Mouse (Mus musculus) cerebellum, adult 8-10 months (tissue): ENCODE data around the gene Bmp6.

Source experiments
- DNase-seq: peaks from one replicate; pipeline ENCODE4 v3.0.0; 2022

Bmp6 gene

DNA sequence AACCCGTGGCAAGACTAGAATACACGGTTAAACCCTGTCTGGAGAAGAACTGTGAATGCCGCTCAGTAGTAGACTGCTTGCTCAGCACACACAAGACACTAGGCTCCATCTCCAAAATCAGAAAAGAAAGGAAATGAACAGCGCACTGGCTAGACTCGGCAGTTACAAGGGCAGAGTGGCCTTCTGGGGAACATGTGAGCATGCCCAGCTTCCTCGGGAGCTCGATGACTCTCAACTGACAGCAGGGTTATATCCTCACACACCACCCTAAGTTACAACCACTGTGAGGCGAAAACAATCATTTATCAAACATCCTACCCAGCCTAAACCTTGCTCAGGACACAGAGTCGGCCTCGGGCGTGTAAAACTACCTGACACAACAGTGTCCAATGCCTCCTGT is 175.4 kb downstream of the Bmp6 start:
- no peak for DNase-seq

DNA sequence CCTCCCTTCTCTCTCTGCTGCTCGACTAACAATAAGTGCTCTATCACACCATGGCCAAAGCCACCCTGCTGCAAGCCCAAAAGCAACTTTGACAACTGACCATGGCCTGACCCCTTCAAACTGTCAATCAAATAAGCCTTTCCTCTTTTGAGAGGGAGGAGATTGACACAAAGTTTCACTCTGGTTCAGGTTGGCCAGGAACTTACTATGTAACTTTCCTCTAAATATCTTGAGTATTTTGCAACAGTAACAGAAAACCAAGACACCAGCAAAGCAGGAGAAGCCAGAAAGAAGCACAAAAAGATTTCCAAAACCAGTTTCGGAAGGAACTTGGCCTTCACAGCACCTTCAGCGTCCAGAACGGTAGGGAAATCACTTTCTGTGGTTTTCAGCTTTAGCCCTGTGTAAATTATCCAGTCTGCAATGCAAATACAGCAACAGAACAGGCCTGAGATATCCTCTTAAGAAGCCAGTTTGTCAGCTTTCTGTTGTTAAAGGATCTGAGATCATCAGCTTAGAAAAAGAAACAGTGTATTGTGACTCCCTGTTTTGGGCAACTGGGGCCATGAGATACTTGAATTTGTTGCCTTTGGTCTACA is 177.2 kb downstream of the Bmp6 start:
- DNase-seq: no peak

DNA sequence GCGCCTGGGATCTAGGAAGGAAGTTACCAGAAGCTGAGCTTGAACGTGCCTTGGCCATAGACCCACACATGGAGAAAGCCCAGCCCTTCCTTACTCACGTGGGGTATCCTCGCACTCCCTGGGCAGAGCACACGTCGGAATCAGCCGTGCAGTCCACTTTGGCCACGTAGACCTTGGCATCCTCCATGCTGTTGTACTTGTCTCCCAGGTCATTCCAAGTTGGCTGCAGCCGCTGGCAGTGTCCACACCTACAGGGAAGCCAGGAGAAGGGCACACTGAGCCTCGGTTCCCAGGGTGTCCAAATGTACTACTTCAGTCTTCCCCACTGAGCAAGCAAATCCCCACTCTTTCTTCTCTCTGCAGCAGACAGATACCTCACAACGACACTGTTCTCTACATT is 178.3 kb downstream of the Bmp6 start:
- DNase-seq: no peak

DNA sequence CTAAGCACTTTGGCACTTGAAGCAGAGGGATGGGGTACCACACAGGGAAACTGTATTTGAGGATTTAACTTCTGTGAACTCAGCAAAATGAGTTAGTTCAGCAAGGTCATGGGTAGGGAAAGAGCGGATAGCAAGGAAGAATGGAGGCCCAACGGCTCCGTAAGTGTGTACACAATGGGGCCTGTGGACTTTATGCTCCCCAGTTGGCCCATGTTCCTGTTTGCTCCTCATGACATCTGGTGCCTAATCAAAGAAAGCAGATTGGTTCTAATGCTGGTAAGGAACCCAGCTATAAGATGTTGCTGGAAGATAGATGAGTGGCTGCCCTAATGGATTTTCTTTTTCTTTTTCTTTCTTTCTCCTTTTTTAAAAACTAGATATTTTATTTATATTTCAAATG is 180.4 kb downstream of the Bmp6 start:
- DNase-seq: no peak

DNA sequence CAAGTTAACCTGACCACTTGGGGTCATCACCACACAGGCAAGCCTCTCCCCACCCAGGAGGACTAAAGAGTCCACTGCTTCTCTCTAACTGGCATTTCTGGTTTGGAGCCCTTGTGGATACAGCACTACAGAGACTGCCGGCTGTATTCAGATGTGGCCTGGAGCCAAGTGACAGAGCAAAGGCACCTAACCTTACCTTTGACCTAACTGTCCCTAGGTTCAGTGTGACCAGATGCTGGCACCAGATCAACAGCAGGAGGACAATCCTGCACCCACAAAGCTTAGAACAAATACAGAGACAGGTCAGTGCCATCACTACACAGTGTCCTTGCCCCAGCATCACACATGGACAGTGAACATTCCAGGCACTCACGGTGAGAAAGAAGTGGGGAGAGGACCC is 181.2 kb downstream of the Bmp6 start:
- DNase-seq: no peak

DNA sequence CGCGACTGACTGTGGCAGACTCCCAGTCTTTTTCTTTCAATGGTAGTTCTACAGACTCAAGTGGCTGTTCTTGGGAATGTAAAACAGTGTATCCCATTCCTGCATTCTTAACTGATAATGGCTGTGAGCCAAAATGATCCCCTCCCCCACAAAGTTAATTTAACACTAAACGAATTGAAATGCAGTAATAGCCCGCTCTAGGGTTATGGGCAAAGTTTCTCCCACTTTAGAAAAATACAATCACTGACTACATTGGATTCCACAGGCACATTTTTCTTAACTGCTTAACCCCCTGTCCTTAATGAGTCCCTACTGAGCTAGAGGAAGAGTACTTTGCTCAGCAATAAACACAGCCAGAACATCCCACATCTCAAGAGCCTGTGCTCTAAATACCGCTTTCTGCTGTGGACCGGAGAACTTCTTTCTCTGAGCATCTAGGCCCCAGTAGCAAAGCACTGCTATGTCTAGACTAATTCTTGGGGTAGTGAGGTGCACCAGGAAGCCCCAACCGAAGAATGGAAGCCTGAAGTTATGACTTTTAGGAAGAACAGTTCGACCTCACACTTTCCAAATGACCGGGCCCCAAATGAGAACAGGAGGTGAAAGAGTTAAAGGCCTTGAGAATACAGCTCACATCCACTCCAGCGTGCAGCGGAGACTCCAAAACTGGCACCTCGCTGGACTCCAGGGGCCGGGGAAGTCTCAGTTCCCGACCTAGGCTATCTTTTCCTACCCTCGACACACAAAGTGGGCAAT is 182.3 kb downstream of the Bmp6 start:
- DNase-seq: no peak

DNA sequence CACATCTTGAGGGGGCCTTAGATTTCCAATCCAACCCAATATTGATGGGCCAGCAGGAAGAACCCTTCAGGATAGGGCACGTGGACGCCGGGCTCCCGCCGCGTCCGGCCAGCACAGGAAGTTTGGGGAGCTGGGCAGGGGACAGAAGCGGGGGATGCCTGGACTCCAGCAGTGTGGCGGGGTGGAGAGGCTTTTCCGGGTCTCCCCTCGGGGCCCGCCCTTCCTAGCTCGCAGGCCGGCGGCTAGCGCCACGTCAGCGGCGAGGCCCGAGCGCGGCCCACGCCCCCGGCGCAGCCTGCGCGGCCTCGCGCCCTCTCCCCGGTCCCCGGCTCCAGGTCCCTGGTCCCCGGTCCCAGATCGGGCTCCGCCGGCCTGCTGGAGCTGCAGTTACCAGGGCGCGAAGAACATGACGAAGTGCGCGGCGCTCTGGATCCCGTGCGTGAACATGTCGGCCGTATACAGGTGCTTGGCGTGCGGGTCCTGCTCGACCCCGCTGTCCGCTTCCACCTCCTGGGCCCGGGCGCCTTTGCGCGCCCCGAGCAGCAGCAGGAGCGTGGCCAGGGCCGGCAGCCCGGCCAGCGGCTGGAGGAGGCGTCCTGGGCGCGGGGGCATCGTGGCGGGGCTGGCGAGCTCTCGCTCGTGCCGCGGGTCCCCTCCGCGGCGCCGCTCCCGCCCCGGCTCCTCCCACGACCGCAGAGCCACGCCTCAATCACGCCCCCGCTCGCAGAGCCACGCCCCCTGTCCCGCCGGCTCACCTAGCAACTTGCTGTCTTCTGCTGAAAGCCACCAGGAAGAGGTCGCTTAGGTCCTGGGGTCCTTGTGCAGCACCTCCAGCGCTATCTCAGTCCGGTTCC is 183.1 kb downstream of the Bmp6 start:
- peak; percentile 84 for DNase-seq

DNA sequence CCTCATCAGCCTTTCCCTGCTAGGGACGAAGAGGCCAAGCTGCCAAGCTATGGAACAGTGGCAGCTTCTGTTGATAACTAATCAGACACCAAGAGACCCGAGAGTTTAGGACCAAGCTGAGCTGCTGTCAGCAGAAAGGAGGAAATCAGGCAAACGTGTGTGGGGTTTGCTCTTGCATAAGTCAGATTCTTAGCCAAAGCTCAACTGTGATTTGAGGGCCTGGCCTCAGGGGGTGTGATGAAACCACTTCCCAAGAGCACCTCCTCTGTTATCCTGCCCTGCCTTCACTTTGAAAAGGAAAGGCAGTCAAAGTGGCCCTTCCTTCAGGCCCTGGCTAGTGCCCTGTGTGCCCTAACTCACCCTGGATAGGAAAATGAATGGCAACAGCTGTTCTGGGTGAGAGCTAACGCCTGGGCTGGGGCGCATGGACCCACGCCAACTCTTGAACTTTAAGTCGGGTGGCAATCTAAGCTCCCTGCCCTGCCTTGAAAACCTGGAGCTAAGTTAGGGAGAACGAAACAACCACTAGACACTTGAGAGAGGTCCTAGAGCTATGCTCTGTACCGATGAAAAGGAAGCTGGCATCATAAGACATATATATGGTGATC is 183.9 kb downstream of the Bmp6 start, which contains the start of gene Txndc5:
TSS of gene Txndc5 (minus strand) at position 138 of the 608 bp plus-strand sequence.
- DNase-seq: peak; percentile 11

DNA sequence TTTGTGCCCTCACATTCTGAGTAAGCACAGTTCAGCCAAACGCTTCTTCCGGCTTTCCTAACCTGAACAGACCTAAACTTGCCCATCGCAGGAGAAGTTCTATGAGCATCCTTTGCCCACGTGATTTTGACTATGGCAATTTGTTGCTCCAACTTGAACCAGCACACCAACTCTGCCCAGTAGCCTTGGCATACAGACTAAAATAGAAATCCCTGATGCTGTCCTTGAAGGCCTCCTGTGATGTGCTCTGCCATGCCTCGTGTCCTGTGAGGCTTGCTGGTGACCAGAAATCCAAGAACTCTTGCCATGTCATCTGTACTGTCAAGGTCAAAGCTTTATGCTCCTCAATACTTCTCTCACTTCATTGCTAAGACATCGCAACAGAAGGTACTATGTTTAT is 184.7 kb downstream of the Bmp6 start:
- no peak for DNase-seq

DNA sequence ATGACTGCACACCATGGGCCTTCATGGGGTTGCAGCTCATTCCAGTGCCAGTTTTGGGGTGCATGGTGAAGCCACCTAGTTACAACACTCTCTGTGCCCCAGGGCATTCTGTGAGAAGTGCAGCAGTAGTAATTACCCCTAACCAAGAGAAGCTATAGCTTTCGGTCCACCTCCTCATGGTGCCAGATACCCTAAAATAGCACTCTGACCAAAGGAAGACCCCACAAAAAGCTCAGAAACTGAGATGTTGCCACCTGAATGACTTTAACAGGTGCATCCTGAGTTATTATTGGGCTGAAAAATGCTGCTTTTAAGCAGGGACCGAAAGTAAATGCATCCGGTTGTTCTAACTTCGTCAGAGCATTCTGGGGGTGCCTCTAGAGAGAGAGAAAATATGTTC is 186.6 kb downstream of the Bmp6 start:
- DNase-seq: no peak

DNA sequence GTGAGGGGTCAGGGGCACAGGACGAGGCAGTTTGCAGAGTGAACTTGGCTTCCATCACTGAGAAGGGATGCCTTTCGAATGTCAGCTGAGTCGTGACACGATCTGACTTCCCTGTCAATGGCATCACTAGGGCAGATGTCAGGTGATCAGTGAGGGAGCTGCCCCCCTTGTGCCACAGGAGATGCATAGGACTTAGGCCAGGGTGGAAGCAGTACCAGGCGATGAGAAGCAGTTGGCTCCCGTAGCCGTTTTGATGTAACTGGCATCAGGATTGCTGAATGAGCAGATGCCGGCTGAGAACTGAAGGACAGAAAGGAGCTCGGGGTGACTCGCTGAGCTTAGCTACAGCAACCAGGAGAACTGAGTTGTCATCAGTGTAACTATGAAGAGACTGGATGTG is 188.6 kb downstream of the Bmp6 start:
- DNase-seq: no peak

DNA sequence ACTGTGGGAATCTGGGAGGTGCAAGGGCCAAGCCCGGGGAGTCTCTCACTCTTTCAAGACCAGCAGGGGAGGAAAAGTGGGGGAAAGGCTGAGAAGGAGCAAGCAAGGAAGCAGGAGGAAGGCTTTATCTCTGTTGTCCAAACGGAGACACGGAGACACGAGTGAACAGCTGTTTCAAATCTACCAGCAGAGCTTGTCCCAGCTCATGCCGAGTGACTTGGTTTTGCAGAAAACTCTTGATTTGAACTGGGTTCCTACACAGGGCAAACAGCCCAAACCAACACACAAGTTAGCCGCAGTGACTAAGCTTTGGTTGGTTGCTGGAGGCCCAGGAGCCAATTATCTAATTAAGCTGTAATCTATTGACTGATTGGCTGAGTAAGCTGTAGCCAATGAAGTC is 189.1 kb downstream of the Bmp6 start:
- DNase-seq: no peak

DNA sequence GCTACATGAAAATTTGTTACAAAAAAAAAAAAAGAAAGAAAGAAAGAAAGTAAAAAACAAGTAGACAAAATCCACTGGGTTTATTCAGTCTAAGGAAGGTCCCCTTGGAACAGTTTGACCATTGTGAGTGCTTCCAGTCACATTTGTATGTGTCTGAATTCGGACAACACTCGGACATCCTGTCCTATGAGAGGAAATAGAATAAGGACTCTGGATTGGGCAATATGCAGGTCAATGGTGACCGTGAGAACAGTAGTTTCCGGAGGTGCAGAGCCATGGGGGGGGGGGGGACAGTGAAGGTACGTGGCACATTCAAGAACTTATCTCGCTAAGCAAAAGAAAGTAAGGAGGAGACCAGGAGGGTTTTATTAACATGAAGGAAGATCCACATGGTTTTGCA is 189.8 kb downstream of the Bmp6 start:
- no peak for DNase-seq

DNA sequence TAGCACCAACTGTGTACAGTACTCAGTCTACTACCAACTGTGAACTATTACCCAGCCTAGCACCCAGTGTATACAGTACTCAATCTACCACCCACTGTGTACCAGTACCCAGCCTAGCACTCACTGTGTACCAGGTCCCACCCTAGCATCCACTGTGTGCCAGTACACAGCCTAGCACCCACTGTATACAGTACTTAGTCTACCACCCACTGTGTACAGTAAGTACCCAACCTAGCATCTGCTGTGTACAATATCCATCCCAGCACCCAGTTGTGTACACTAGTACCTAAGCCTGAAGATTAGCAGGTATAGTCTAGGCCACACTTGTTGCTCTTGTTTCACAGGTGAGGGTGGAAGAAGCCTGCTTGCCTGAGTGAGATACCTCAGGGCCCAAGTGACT is 192.6 kb downstream of the Bmp6 start:
- no peak for DNase-seq

DNA sequence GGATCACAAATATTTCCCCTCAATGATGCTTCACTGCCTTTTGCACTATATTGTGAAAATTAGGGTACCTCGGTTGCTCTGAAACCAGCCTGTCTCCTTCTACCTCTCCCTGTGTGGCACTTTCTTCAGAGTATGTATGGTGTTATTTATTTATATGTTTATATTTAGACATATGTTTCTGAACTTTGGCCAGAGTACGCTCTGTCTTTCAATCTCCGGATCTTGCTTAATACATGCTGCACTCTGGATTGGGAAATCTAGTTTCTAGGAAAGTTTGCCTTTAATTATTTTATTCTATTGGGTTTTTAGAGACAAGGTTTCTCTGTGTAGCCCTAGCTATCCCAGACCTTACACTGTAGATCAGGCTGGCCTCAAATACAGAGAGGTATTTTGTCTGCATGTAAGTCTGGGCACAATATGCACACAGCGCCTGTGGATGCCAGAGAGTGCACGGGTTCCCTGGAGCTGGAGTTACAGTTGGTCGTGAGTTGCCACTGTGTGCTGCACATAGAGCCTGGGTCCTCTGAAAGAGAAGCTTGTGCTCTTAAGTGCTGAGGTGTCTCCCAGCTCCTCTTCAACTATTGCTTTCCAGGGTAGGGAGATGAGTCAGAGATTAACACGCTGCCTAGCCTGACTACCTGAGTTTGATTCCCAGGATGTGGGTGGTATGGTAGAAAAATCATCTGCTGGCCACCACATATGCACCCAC is 194.4 kb downstream of the Bmp6 start:
- no peak for DNase-seq

DNA sequence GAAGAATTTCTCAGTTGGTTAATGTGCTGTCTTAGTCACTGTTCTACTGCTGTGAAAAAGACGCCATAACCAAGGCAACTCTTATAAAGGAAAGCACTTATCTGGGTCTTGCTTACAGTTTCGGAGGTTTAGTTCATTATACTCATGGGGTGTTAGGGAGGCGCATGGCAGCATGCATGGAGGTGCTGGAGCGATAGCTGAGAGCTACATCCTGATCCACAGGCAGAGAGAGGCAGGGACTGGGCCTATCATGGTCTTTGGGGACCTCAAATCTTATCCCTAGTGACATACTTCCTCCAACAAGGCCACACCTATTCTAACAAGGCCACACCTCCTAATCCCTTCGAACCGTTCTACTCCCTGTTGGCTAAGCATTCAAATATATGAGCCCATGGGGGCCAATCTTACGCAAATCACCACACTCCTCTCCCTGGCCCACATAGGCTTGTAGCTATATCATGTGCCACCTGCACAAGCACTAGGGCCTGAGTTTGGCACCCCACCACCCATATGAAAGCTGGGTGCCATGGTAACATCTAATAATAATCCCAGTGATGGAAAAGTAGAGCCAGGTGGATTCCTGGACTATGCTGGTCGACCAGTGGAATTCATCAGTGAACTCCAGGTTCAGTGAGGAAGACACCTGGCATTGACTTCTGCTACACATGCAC is 198.7 kb downstream of the Bmp6 start:
- DNase-seq: no peak

DNA sequence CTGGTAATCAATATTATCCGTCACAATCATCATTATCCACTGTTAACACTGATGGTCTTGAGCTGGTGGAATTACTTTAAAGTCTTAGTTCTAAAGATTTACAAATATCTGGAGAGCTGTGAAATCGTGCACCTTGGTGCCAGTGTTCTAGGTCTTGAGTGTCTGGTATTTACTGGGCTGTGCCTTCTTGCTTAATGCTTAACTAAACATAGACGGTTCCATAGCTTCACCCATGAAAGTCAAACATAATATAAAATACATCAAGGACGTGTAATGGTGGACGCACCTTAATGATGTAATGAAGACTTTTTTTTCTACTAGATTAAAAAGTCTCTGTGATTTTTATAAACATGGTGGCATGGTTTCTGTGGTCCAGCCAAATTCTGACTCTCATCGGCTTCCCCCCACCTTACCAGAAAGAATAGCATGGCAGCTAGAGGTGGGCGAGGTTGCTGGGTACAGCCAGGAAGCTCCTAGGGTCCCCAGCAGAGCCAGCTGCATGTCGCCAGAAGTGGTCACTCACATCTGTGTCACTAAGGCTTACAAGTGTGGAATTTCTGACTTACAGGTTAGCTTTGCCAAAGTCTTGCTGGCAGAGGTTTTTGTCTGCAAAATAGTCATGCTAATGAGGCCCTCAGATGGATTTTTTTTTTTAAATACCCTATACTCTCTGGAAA is 200.0 kb downstream of the Bmp6 start:
- DNase-seq: no peak

DNA sequence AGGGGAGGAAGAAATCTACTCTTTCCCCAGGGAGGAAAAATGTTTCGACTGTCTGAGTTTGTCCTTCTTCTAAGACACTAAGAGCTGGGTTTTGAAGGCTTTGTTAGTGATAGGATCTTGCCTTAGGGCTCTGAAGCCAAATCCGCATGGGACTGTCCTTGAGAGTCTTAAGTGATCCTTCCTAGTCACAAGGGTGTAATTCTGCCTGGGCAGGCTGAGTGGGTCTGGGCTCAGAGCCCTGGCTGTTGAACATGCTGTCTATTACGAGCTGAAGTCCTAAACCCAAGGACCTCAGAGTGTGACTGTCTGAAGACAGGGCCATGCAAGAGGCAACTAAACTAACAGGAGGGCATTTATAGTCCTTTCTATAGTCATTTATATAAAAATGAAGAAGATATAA is 200.6 kb downstream of the Bmp6 start:
- DNase-seq: no peak

DNA sequence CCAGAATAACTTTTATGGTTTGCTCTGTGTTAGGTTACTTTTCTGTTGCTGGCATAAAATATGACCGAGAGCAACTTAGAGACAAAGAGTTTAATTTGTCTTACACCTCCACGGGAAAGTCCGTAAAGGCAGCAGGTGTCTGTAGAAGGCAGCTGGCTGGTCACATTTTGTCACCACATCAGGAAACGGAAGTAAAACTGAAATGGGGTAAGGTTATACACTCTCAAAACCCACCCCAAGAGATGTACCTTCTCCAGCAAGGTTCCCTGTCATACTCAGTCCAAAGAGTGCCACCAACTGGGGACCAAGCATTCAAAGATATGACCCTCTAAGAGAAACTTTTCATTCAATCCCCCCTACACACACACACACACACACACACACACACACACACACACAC is 201.8 kb downstream of the Bmp6 start:
- no peak for DNase-seq

DNA sequence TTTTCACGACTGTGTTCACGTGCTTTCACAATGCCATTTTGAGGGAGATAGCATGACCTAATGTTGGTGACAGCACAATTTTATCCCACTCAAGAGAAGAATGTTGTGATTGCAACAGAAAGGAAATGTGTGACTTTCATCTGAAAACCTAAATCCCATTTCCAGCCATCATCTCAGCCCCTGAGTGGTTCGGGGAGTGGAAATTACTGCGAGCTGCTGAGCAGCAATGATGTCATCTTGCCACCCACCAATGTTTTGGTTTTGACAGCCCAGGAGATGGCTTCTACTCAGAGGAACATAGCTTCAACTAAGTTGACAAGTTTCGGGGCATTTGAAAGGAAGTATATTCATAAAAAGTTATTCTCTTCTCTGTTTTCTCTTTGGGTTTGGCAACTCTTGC is 202.8 kb downstream of the Bmp6 start:
- DNase-seq: no peak

DNA sequence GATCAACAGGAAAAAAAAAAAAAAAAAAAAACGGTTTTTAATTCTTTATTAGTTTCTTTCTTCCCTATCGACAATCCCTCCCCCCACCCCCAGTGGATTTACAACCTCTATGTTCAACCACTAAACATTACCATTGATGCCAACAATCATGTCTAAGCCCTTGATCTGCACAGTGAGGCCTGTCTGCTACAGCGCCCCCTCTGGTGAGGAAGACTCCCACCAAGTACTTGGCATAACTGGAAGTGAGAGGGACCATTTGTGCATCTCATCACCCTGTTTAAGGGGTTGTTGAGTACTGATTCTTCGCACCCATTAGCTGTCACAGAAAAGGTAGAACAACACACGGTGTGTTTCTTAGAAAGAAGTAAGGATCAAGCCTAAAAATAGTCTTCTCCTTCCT is 203.8 kb downstream of the Bmp6 start:
- no peak for DNase-seq
